Mouse (Mus musculus): ENCODE measurements at regions not wholly inside any gene's neighbourhood (a gene's known extent, or its start where the extent isn't known, plus 50 kb on each side); places are given as distances from the start of the nearest gene placed in this dataset.

DNA sequence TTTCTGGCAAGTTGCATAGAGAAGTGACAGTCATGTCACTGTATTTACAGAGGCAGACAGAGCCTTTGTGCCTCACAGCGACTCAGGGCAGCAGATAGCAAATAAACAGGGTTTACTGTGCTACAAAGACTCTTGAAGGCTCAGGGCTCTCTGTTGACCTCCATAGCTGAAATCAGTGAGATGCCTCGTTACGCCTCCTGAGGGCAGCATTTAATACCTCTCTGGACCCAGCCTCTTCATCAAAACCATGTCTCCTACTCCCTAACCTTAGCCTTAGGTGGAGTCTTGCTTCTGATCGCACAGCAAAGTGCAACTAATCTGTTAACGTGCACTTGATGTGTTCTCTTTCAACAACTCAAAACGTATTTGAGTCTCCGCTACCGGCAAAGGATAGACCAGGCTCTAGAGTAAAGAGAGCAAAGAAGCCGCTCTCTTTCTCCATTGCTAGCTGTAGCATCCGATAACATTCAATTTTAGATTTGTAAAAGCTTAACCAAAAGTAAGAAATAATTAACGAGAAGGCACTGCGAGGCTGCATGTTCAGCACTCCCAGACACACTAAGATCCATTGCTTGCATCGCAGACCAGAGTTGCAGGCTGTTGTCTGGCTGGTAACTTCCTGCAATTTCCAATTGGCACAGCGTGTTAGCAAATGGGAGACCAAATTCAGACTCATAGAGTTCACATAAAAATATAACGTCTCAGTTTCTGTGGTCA, 101.1 kb upstream of the Man2a1 start:
- no peak for DNase-seq

- DNase-seq = no peak
These were observed 98.2 kb upstream of the Man2a1 start for GRCm38 (mm10) chr17:64502376-64502775.

GRCm38 (mm10) chr17:64505956-64506355, 94.6 kb upstream of the Man2a1 start:
- DNase-seq = no peak

DNA sequence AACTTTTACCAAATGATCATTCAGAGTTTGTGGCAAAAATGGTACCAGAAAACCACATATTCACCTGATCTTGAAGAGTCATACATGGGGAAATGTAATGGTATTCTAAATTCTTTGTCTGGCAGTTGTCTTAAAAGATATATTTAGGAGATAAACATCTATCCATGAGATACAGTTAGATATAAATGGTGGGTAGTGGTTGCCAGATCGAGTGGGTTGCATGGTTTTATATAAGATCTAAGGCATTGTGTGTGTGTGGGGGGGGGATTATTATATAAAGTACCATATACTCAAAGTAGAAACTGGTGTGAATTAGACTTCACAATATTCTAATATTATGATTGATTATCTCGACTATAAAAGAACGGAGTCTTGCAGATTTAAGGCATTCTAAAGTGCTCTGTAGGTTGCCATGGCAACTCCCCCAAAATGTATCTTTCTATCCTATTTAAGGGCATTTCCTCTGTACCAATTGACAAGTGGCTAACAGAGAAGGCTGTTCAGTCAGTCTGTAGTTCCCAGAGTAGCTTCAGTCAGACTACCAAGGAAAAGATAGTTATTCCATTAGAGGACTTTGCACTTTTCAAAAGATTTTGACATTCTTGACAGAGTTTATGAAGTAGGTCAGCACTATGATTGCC, 89.3 kb upstream of the Man2a1 start:
- no peak for DNase-seq

- DNase-seq = no peak
These were observed 78.3 kb upstream of the Man2a1 start for GRCm38 (mm10) chr17:64522213-64522612.

DNA sequence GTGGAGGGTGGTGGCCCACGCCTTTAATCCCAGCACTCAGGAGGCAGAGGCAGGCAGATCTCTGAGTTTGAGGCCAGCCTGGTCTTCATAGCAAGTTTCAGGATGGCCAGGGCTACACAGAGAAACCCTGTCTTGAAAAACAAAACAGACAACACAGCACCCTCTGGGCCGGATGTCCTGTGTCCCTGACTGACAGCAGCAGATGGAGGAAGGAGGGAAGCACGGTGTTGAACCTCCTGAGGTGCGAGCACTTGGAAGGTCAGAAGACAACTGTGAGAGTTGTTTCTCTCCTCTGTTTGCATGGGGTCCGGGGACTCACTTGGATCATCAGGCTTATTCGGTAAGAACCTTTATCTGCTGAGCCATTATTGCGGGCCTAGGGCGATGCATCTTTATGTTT, 76.6 kb upstream of the Man2a1 start:
- no peak for DNase-seq

- DNase-seq = no peak
These were observed 72.7 kb upstream of the Man2a1 start for GRCm38 (mm10) chr17:64527817-64528216.

GRCm38 (mm10) chr17:64528476-64528875, 72.1 kb upstream of the Man2a1 start:
- no peak for DNase-seq

GRCm38 (mm10) chr17:64529296-64529994, 71.1 kb upstream of the Man2a1 start:
- no peak for DNase-seq

DNA sequence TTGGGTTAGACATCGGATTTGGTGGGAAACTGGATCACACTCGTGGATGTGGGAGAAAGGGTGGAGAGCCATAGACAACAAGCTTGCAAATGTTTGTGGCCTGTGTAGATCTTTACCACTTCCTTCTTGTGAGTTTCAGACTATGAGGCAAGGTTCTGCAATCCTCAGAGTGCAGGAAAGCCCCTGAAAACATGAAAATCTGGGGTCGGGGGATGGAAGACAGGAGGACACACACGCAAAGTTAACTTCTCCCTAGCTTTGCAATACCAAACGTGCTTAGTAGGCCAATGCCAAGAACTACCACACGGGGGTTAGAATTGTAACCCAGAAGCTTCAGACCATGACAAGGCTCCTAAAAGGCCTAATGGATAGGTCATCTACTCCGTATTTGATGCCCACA, 69.4 kb upstream of the Man2a1 start:
- DNase-seq = no peak

DNA sequence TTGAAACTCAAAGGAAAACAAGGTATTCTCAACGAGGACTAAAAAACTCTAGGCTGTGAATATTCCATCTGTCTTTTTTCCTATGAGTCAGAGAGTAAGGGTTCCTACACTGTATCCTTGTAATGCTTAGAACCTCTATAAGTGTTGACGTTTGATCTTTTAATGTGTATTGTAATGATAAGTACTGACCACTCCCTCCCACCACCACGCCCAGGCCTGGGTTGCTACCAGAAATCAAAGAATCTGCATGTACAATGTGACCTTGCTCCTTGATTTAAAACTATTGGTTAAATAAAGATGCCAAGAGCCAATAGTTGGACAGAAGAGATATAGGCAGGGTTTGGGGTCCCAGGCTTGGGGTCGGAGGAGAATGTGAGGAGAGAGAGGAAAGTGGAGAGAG, 66.2 kb upstream of the Man2a1 start:
- DNase-seq = no peak

- DNase-seq = no peak
These were observed 62.0 kb upstream of the Man2a1 start for GRCm38 (mm10) chr17:64538520-64538953.

DNA sequence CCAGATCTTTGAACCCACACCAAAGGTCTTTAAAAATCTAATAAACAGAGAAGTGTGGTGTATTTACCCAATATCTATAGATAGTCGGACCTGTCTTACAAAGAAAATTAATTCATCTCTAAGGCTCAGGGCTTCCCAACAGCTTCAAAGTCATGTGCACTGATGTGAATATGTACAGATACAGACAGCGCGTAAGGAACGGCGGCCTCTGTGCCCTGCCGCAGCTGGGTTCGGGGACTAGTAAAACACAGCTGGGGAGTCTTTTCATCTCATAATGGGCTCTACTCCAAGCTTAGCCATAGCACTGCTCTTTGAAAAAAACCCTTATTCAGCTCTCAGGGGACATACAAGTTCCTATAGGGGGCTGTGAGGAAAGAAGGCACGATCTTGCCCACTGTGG, 60.1 kb upstream of the Man2a1 start:
- no peak for DNase-seq

GRCm38 (mm10) chr17:64548536-64548935, 52.0 kb upstream of the Man2a1 start:
- peak; percentile 5 for DNase-seq

DNA sequence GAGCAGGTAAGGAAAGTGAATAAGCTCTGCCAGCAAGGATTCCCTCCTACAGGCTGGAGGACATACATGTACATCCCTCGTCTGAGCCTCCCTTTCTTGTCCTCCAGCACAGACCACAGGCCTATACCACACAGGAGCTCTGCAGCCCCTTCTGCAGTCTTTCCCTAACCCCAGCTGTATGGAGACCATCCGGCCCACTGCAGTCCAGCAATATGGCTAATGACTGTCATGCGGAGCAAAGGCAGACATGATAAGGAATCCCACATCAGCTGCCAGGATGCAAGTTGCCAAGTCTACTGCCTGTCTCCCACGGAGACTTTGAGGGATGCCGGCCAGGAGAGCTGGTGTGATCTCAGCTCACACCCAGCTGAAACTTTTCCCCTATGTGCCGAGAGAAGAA, 50.5 kb upstream of the Man2a1 start:
- no peak for DNase-seq
